Mouse (Mus musculus) testis, adult 2 months (tissue): ENCODE measurements around the gene Mettl14.

ENCODE experiments used
- CTCF ChIP-seq: fragments of 200-500 bp; IDR thresholded peaks from 2 replicates; pipeline ENCODE4 v1.5.1; 2012; ENCODE audit warnings: low read depth, mild to moderate bottlenecking, inconsistent platforms, low read length, moderate library complexity; ENCODE audit not compliant: control insufficient read depth, insufficient read depth, insufficient replicate concordance
- POLR2A ChIP-seq: fragments of 200-500 bp; IDR thresholded peaks from 2 replicates; pipeline ENCODE4 v1.6.1; 2012; ENCODE audit warnings: low read depth, mild to moderate bottlenecking, inconsistent platforms, low read length, moderate library complexity; ENCODE audit not compliant: control insufficient read depth

DNA sequence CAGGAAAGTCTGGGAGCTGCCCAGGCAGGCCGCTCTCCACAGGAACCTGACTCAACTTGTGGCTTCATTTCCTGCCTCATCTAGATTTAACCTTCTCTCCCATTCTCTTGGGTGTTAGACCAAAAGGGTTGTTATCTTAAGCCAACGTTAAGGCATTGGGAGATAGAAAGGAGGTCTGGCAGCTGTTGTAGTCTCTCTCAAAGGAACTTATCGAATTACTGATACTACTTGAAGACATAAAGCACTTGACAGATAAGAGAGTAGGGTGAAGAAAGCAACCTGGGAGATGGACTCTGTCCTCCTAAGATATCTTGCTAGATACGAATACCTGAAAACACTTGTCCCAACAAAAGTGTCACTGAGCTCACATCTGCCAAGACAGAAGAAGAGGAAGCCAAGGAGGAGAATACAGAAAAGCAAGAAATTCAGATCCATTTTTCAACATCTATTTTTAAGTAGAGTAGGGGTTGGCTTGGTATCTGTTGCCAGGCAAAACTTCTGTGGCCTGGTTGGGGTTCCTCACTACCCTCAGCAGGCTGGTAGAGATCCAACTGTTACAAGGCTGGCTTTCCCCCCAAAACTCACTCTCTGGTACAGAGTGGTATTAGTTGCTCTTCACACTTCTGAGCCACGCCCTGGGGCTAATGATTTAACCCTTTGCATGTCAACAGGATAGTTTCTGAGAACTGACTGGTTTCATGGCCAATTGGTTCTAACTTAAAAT, 46.2 kb upstream of the Mettl14 start:
- TF ChIP-seq CTCF (no peak), POLR2A (no peak)
